Mouse (Mus musculus) Patski (cell line): ENCODE measurements around the gene Gm10061. TPM values are rescaled to one million over a fixed set of nuclear protein-coding genes. Genes with fewer than 3 reads are reported as not detected.
"Not testable (repeated sequence)": the region's sequence is repeated elsewhere in the genome, so short reads cannot be mapped to it uniquely, and the experiment has no call there.

Experiments used
- ATAC-seq: fragments of 100-300 bp; one replicate; pipeline ENCODE4 v1.8.0; 2021
- CTCF ChIA-PET: fragments of 350-600 bp; sonication (Branson Sonifier 250); formaldehyde crosslinking; loops from one replicate; lab custom pipeline; 2022; ENCODE audit warnings: inconsistent platforms; lab: Charles Lee
- POLR2A ChIA-PET: fragments of 350-600 bp; sonication (Branson Sonifier 250); formaldehyde crosslinking; loops from one replicate; lab custom pipeline; 2022; ENCODE audit warnings: antibody characterized with exemption, inconsistent platforms; lab: Charles Lee
- DNase-seq: peaks from one replicate; pipeline ENCODE4 v3.0.0-alpha.2; 2011; ENCODE audit warnings: low read depth, low spot score
- H3K27me3 ChIP-seq: fragments of 371-371 bp; one replicate; pipeline ENCODE4 v1.5.1; 2021
- CTCF ChIP-seq: fragments of 100-300 bp; IDR thresholded peaks from one replicate; pipeline ENCODE4 v1.5.1; 2021
- in situ Hi-C: fragments of 300-500 bp; cut with MboI; formaldehyde crosslinking; loops from 3 replicates; pipeline ENCODE4 v1.11.1; 2018; ENCODE audit warnings: low pct_unique_long_range_greater_than_20kb, mixed read lengths
- polyA plus RNA-seq: library from polyadenylated mRNA; unstranded; gene quantifications from one replicate; pipeline ENCODE4 v1.2.3, GENCODE M21; 2021

The Gm10061 gene
- not detected for polyA plus RNA-seq

GRCm38 (mm10) chr16:89150786-89151185 lies at the start of gene Gm10061:
Gene Gm10061, plus strand, starts transcription at chr16:89151086.
- POLR2A ChIA-PET, result no interaction called here
- no peak for ATAC-seq
- no peaks in the 10 kb centered on the region for H3K27me3 ChIP-seq
- TF ChIP-seq CTCF, result no peak
- in situ Hi-C loops, result no loop called here
- CTCF ChIA-PET, result no interaction called here
- no peak for DNase-seq

GRCm38 (mm10) chr16:89140551-89140950 lies 10.3 kb upstream of the Gm10061 start, which contains the start of gene Gm6358:
Gene Gm6358, plus strand, starts transcription at chr16:89140851.
- ChIA-PET CTCF (no interaction called here), POLR2A (no interaction called here)
- DNase-seq (no peak), ATAC-seq (no peak)
- in situ Hi-C loops, result no loop called here
- no peaks in the 10 kb centered on the region for H3K27me3 ChIP-seq
- TF ChIP-seq CTCF, result no peak

- no peaks in the 10 kb centered on the region for H3K27me3 ChIP-seq
- ChIA-PET CTCF (no interaction called here), POLR2A (no interaction called here)
- TF ChIP-seq CTCF, result no peak
- no peak for ATAC-seq
- DNase-seq, result no peak
- in situ Hi-C loops, result no loop called here
Measured at GRCm38 (mm10) chr16:89157652-89158051, 6.8 kb downstream of the Gm10061 start, which contains the start of gene Gm9789. Gene Gm9789, plus strand, starts transcription at chr16:89157952.

- ATAC-seq, in situ Hi-C loops, H3K27me3 ChIP-seq, CTCF ChIA-PET, DNase-seq: not testable (repeated sequence)
- POLR2A ChIA-PET, result interaction anchor here (0.6 kb wide), 1 partner anchor 192 kb away, joined by 5 read pairs; no protein-coding TSS in a partner anchor
Measured at GRCm38 (mm10) chr16:89169190-89169589, 18.3 kb downstream of the Gm10061 start, which contains the start of gene Gm7735. Gene Gm7735, plus strand, starts transcription at chr16:89169490.

GRCm38 (mm10) chr16:89174435-89174834 lies 23.5 kb downstream of the Gm10061 start, which contains the start of gene 1110057P08Rik:
Gene 1110057P08Rik, plus strand, starts transcription at chr16:89174735.
- no peak for ATAC-seq
- TF ChIP-seq CTCF, result no peak
- DNase-seq, result no peak
- ChIA-PET CTCF (interaction anchor here (1.0 kb wide), 1 partner anchor 14 kb away, joined by 4 read pairs; no protein-coding TSS in a partner anchor), POLR2A (interaction anchor here (0.7 kb wide), 1 partner anchor 682 kb away, joined by 3 read pairs; no protein-coding TSS in a partner anchor)
- in situ Hi-C loops, result no loop called here
- H3K27me3 ChIP-seq, result no peaks in the 10 kb centered on the region

GRCm38 (mm10) chr16:89188621-89189020 lies 37.7 kb downstream of the Gm10061 start:
- DNase-seq, result no peak
- CTCF ChIA-PET, result interaction anchor here (1.4 to 1.6 kb wide), 2 partner anchors 14 to 17 kb away, joined by 4 read pairs; partner anchors contain the start of genes 1110057P08Rik and Krtap20-2

More at GRCm38 (mm10) chr16:89188621-89189020, 37.7 kb downstream of the Gm10061 start:
- no peaks in the 10 kb centered on the region for H3K27me3 ChIP-seq
- peak; percentile 10 for TF ChIP-seq CTCF
- POLR2A ChIA-PET, result no interaction called here
- no peak for ATAC-seq
- in situ Hi-C loops, result no loop called here

Other genes starting within 250 kb of the Gm10061 start
- not detected for gene Krtap19-9b, start 218.8 kb upstream of the Gm10061 start, polyA plus RNA-seq
- gene Krtap16-3, start 188.2 kb upstream of the Gm10061 start, polyA plus RNA-seq, result not detected
- not detected for gene Krtap22-2, start 140.3 kb upstream of the Gm10061 start, polyA plus RNA-seq
- not detected for gene Gm10229, start 135.8 kb upstream of the Gm10061 start, polyA plus RNA-seq
- not detected for gene Krtap6-1, start 119.4 kb upstream of the Gm10061 start, polyA plus RNA-seq
- gene Gm10228, start 109.6 kb upstream of the Gm10061 start, polyA plus RNA-seq, result not detected
- gene Krtap6-5, start 103.2 kb upstream of the Gm10061 start, polyA plus RNA-seq, result not detected
- gene 1110025L11Rik, start 87.1 kb upstream of the Gm10061 start, polyA plus RNA-seq, result not detected
- not detected for gene Krtap6-3, start 67.1 kb upstream of the Gm10061 start, polyA plus RNA-seq
- gene Gm6358, start 10.2 kb upstream of the Gm10061 start, polyA plus RNA-seq, result not detected
- not detected for gene Gm9789, start 6.9 kb downstream of the Gm10061 start, polyA plus RNA-seq
- not detected for gene Gm7735, start 18.4 kb downstream of the Gm10061 start, polyA plus RNA-seq
- gene 1110057P08Rik, start 23.6 kb downstream of the Gm10061 start, polyA plus RNA-seq, result not detected
- gene Krtap20-2, start 54.8 kb downstream of the Gm10061 start, polyA plus RNA-seq, result not detected